Mouse (Mus musculus) T-helper 17 cell (primary cell): ENCODE data around the gene Slc44a5.
"Not testable (repeated sequence)": the region's sequence is repeated elsewhere in the genome, so short reads cannot be mapped to it uniquely, and the experiment has no call there.

Experiments used
- in situ Hi-C, 2 experiments: fragments of 300-600 bp; cut with MboI, MseI; formaldehyde crosslinking; loops; 1 replicate in 1 of 2; 2 replicates in 1 of 2; pipeline ENCODE4 v1.15.1; 2025; ENCODE audit warnings: high pct_unique_total_duplicates in 2 of 2

Gene Slc44a5

GRCm38 (mm10) chr3:154145750-154146149 is 172.5 kb downstream of the Slc44a5 start:
- in situ Hi-C loops: no loop called here

DNA sequence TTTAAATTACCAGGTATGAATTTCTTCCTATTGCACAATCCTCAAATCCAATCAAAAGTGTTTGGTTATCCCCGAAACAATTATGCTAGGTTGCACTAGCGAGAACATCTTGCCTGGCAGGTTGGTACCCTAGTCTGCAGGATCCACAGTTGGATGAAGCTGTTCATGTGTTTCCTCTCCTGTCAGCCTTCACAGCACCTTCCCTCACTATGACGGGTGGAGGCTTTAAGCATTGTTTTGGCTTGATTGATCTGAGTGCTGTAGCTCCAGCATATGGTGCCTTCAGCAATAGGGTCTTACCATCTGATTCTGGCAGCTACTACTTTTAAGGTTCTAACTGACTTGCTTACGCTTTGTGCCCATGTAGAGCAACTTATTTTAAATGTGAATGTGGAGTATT is 176.5 kb downstream of the Slc44a5 start:
- in situ Hi-C loops: no loop called here

- in situ Hi-C loops: not testable (repeated sequence)
These were observed 180.3 kb downstream of the Slc44a5 start for GRCm38 (mm10) chr3:154153541-154153940.

- in situ Hi-C loops: no loop called here
These were observed 192.6 kb downstream of the Slc44a5 start for GRCm38 (mm10) chr3:154165882-154166281.

- in situ Hi-C loops: no loop called here
These were observed 198.8 kb downstream of the Slc44a5 start for GRCm38 (mm10) chr3:154171881-154172592.

- in situ Hi-C loops: no loop called here
These were observed 199.3 kb downstream of the Slc44a5 start for GRCm38 (mm10) chr3:154172593-154172965.

DNA sequence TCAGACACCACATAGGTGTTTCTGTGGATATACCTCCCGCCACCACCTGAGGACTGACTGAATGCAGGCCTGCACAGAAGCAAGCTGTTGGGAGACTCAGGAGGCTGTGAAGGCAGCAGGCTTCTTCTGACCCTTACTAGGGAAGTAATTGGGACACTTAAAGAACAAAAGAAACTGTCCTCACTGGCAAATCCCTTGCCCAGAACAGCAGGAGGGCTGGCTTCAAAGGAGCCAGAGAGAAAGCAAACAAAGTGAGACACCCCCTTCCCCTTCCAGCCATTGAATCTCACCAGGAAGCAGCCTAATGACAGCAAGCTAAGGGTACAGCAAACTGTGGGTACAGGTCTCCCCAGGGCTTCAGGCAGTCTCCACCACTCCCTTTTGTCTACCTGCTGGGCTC is 200.3 kb downstream of the Slc44a5 start:
- in situ Hi-C loops: no loop called here

DNA sequence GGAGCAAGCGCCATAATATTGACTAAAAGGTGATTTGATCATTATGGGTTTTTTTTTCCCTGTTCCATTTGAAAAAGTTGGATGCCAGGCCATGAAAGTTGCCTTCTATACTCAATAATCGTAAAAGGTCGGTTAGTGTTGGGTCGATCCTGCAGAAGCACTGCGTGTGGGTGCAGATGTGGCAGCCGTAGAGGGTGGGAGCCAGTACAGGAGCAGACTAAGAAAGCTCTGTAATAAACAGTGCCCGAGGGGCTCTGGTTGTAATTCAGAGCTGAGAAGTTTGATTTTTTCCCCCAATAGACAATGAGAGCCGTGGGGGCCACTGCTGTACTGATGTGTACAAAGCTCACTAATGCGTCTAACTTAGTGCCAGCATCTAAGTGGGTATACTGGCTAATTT is 200.8 kb downstream of the Slc44a5 start:
- in situ Hi-C loops: no loop called here

- in situ Hi-C loops: no loop called here
These were observed 201.5 kb downstream of the Slc44a5 start for GRCm38 (mm10) chr3:154174766-154175165.

DNA sequence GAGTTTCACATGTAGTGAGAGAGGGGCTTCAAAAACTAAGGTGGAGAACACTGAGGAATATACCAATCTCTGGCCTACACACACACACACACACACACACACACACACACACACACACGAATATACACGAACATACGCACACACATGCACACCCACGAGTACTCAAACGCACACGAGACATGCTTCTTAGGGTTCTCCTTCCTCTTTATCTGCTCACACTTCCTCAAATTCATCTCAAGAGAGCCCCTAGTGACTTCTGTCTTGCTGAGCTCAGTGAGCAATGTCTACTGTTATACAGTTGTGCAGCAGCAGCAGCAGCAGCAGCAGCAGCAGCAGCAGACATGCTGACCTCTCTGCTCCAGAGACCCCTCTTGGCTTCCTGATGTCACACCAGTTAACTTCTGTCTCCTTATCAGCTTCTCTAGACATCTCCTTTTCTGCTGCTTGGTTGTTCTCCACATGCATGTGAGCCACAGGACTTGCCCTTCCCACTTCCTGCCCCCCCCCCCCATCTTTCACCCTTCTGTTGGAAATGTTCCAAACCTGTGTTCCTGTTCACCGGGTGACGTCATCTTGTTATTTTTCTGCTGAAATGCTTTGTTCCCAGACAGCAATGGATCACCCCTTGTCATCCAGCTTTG is 204.5 kb downstream of the Slc44a5 start:
- in situ Hi-C loops: no loop called here

DNA sequence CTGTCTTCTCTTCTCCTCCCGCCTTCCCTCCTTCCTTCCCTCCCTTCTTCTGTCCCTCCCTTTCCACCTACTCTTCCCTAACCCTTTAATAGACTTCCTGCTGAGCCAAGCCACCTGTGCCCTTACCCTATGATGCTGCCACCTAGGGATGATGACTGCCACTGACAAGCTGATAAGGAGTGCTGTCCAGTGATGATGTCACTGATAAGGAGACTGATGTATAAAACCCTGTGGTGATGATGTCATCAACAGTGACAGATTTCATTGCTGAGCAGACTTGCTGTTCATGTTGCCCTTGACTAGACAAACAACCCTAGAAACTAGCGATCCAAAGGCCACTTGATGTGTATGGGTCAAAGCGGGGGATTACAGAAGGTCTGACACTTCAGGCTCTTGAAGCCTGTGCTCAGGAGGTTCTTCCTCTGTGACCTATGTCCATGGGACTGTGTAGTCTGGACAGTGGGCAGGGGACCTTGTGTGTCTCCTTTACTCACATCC is 206.2 kb downstream of the Slc44a5 start:
- in situ Hi-C loops: no loop called here

GRCm38 (mm10) chr3:154182987-154183386 is 209.8 kb downstream of the Slc44a5 start:
- in situ Hi-C loops: no loop called here

DNA sequence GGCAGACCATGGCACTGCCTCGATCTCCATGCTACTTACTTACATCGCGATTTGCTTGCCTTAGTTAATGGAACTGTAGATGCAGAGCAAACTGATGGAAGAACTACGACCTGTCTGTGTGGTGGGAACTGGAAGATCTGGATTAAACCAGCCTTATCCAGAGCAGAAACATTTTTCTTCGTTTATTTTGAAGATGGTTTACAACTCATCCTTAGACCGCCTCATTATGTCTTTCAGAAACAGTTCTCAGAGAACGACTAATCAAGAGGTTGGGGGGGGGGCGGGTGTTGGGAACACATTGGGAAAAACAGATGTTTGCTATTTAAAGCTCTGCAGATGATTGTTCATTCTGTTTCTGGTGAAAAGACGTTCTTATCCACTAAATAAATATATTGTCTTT is 210.7 kb downstream of the Slc44a5 start:
- in situ Hi-C loops: no loop called here

- in situ Hi-C loops: no loop called here
These were observed 215.4 kb downstream of the Slc44a5 start for GRCm38 (mm10) chr3:154188668-154189067.

DNA sequence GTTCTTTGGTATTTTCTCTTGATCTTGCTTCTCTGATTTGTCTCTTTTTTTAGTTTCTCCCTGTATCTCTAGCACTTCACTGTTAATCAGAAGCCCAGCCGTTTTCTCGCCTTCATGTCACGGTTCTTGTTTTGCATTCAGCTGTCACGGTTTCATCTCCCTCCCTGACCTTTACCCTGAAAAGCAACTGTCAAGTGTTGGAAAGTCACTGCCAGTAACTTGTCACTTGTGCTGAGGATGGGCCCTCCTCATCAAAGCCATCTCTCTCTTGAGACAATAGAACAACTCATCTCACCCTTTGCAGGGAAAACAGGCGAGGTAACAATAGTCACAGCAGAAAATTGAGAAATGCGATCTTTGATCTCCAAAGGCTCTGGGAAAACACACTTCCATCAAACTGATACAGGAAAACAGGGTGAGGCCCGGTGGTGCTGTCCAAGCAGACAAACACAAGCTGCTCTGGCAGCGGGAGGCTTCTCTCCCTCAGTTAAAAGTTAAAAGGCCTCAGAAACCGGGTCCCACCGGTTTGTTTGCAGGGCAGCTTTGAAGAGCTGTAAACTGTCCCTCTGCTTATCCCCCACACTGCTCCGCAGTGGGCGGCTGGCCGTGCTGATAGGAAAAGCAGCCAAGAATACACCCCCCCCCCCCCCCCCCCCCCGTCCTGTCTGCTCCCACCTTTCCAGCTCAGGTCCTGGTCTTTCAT is 219.2 kb downstream of the Slc44a5 start:
- in situ Hi-C loops: no loop called here

DNA sequence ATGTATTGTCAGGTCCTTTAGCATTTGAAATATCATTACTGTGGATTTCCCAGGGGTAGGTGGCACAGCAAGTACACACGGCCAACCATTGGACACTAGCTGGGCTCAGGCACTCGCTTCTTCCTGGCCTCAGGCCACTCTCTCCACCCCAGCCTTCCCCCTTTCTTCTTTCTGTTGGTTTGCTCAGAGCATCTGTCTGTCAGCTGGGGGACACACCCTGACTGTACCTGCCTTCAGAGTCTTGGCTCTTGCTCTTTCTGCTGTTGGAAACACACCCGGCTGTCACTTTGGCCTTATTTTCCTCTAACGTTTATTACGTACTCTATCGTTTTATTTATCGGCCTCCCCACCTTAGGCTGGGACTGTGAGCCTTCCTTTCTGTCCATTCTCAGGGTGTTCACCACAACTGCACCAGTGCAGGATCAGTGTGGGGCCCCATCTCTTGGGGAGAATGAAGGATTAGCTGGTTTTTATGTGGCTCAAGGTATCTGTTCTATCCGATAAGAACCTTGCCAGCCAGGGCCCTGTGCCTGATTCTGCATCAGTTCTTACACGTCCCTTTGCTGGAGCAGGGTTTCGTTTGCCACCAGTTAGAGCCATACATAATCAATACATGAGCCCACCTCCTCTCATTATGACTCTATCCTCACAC is 220.1 kb downstream of the Slc44a5 start:
- in situ Hi-C loops: no loop called here

DNA sequence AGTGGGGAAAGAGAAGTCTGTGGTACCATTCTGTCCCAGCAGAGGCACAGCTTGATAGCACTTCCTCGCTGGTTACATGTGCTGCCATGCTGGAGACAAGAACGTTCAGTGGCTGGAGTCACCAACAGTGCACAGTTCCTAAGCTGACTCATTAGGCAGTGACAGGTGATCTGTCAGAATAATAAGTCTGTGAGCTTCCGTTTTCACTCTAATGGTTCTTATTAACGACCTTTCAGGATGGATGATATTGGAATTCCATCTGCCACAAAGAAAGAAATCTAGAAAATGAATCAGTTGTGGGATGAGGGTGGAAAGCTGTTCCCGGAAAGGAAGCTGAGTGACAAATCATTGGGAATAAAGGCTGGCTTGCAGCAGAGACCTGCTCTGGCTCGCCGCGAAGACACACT is 227.2 kb downstream of the Slc44a5 start:
- in situ Hi-C loops: loop anchor here in 1 of 2 experiments (10.0 kb wide), 1 partner anchor 1264 kb away; no protein-coding TSS in a partner anchor

DNA sequence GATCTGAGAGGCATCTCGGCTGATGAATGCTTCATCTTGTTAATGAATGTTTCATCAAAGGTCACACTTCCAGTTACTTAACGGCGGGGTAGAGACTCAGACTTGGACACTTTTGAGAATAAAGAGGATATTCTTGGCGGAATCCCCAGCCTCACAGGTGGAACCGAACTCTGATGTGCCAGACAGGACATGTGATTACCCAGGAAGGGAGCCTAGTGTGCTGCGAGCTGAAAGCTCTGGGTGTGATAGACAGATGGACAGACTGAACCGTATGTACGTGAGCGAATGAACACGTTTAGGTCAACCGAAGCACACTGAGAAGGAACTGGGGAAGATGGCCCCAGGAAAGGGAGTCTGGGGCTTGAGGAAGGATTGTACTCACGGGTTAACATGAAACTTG is 228.6 kb downstream of the Slc44a5 start:
- in situ Hi-C loops: loop anchor here in 1 of 2 experiments (10.0 kb wide), 1 partner anchor 1263 kb away; no protein-coding TSS in a partner anchor

DNA sequence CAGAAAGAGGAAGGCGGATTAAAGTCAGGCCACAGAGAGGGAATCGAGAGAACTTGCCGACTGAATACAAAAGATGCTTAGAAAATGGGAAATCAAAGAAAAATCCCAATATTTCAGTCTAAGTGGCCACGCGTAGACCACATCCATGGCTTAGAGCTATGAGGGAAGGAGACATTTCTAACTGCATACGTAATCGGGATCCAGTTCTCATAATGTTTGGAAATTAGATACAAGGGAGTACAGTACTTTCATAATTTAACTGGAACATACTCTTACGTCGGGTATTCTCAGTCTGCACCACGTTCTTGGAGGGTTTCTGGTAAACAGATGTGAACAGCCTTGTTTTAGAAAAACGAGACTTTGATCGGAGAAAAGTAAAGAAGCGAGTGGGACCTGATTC is 229.1 kb downstream of the Slc44a5 start:
- in situ Hi-C loops: loop anchor here in 1 of 2 experiments (10.0 kb wide), 1 partner anchor 1262 kb away; no protein-coding TSS in a partner anchor

GRCm38 (mm10) chr3:154208479-154208878 is 235.2 kb downstream of the Slc44a5 start:
- in situ Hi-C loops: loop anchor here in 1 of 2 experiments (10.0 kb wide), 1 partner anchor 1256 kb away; no protein-coding TSS in a partner anchor

GRCm38 (mm10) chr3:154209201-154209754 is 236.0 kb downstream of the Slc44a5 start:
- in situ Hi-C loops: loop anchor here in 1 of 2 experiments (10.0 kb wide), 1 partner anchor 1256 kb away; no protein-coding TSS in a partner anchor
